Mouse (Mus musculus): ENCODE measurements around the gene Smc4. TPM values are rescaled to one million over a fixed set of nuclear protein-coding genes. Genes with fewer than 3 reads are reported as not detected.

Gene Smc4
- polyA plus RNA-seq, 1 experiment from 2014 or later = 107 TPM

DNA sequence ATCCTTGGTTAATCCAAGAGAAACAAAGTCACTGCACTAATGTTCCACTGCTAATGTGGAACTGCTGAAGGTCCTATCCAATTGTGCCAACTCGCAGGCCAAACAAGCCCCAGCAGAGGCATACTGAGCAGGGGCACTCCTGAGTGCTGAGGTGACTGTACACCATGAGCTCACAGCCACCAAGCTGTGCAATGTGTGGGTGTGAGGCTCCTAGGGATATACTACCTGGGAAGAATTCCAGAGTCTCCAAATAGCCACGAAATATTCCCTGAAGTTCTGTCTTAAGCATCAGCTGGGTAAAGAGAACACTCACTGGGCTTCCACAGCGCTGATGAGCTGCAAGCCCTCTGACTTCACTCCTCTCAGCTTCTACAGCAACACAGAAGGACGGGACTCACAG lies 43.1 kb downstream of the Smc4 start:
- DNase-seq (ENCODE audit: low spot score) = no peak
- Histone ChIP-seq H3K4me3 (replicated peaks; ENCODE audit: low read depth, low read length) (no peak overlapping the region), H3K4me2 (ENCODE audit: low read length) (no peak overlapping the region), H3K27me3 (ENCODE audit: insufficient read depth, low read length) (no peaks in the 10 kb centered on the region), H3K36me3 (ENCODE audit: insufficient read depth, low read length) (no peaks in the 10 kb centered on the region), H3K27ac (no peak overlapping the region), H3K4me1 (replicated peaks; ENCODE audit: insufficient read depth, low read length) (no peaks in the 10 kb centered on the region), H3K9ac (ENCODE audit: low read depth, low read length) (no peak overlapping the region), H3K9me3 (replicated peaks; ENCODE audit: low read length) (no peaks in the 10 kb centered on the region)
- 84% methylated on average over 4 of the region's 4 CpGs for WGBS
- ATAC-seq (replicated peaks; ENCODE audit: low FRiP score, low read depth) = no peak
- TF ChIP-seq CTCF (IDR thresholded peaks at IDR 0.05; ENCODE audit: low read depth) = no peak

DNA sequence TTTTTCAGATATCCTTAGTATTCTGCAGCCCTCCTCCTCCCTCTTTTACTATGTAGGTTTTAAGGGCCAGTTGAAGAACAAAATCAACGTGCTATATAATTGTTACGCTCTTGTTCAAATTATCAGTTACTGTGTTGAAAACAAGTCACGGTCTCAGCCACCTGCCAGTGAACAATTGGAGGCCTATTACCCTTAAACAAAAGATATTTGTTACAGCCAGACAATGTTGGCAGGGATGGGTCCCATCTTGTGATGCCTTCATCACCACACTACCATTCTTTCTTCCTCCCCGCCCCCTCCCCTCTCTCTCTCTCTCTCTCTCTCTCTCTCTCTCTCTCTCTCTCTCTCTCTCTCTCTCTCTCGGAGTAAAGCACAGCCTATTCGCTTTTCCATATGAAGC lies 44.5 kb downstream of the Smc4 start:
- DNase-seq (ENCODE audit: low spot score) (no peak), ATAC-seq (replicated peaks; ENCODE audit: low FRiP score, low read depth) (no peak)
- Histone ChIP-seq H3K4me1 (replicated peaks; ENCODE audit: insufficient read depth, low read length) (no peaks in the 10 kb centered on the region), H3K9ac (ENCODE audit: low read depth, low read length) (no peak overlapping the region), H3K9me3 (replicated peaks; ENCODE audit: low read length) (no peaks in the 10 kb centered on the region), H3K4me2 (ENCODE audit: low read length) (no peak overlapping the region), H3K27ac (no peak overlapping the region), H3K27me3 (ENCODE audit: insufficient read depth, low read length) (no peaks in the 10 kb centered on the region), H3K4me3 (replicated peaks; ENCODE audit: low read depth, low read length) (no peak overlapping the region), H3K36me3 (ENCODE audit: insufficient read depth, low read length) (no peaks in the 10 kb centered on the region)
- WGBS = 85% methylated on average over 6 of the region's 6 CpGs
- TF ChIP-seq CTCF (IDR thresholded peaks at IDR 0.05; ENCODE audit: low read depth) = no peak

DNA sequence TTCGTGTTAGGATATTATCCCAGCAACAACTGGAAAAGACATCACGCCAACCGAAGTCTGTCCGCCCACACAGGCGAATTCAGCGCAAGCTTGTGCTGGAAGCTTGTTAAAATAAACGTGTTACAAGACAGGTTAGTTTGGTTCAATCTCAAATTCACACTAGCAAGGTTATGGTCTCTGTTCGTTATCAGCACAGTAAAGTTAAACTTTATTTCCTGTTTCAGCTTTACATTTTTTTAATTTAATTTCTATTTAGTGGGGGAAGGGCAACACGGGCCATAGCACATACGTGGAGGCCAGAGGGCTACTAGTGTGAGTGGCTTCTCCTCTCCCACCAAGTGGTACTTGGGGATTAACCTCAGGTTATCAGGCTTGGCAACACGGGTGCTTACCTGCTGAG lies 47.4 kb downstream of the Smc4 start:
- Histone ChIP-seq H3K36me3 (ENCODE audit: insufficient read depth, low read length) (no peaks in the 10 kb centered on the region), H3K4me2 (ENCODE audit: low read length) (no peak overlapping the region), H3K9ac (ENCODE audit: low read depth, low read length) (no peak overlapping the region), H3K27ac (no peak overlapping the region), H3K4me1 (replicated peaks; ENCODE audit: insufficient read depth, low read length) (no peaks in the 10 kb centered on the region), H3K9me3 (replicated peaks; ENCODE audit: low read length) (no peaks in the 10 kb centered on the region), H3K27me3 (ENCODE audit: insufficient read depth, low read length) (no peaks in the 10 kb centered on the region), H3K4me3 (replicated peaks; ENCODE audit: low read depth, low read length) (no peak overlapping the region)
- 85% methylated on average over 11 of the region's 11 CpGs for WGBS
- ATAC-seq (replicated peaks; ENCODE audit: low FRiP score, low read depth) = no peak
- DNase-seq (ENCODE audit: low spot score) = no peak
- TF ChIP-seq CTCF (IDR thresholded peaks at IDR 0.05; ENCODE audit: low read depth) = no peak

DNA sequence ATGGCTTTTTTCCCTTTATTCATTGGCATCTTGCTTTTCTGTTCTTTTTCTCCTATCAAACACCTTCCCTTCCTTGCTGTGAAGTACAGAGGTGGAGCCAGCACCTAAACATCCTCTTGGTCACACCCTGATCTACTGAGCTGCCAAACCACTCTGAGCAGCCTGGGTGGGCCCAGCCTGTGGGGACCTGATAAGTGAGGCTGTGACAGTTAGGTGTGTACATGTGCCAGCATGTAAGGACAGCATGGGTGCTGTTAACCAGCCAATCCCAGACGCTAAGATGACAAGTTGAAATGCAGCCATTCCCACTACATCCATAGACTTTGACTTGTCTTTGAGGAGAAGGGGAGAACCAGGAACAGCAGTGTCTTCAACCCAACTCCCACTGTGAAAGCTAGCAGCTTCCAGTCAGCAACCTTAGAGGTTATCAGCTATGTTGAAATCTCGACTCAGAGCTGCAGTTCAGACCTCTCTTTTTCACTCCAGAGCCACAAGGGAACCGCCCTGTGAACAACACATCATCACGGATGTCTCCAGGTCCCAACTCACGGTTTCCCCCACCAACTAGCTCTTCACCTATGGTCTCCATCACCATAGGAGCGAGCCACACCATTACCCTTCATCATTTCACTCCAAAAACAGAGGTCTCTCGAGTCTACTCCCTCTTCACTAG lies 50.4 kb downstream of the Smc4 start:
- no peak overlapping the region for H3K4me3 ChIP-seq (replicated peaks; ENCODE audit: low read depth, low read length)
- WGBS = 83% methylated on average over 7 of the region's 7 CpGs
- no peak overlapping the region for H3K4me2 ChIP-seq (ENCODE audit: low read length)
- ATAC-seq (replicated peaks; ENCODE audit: low FRiP score, low read depth) = no peak
- no peak overlapping the region for H3K27ac ChIP-seq
- H3K9me3 ChIP-seq (replicated peaks; ENCODE audit: low read length) = no peaks in the 10 kb centered on the region
- no peak overlapping the region for H3K9ac ChIP-seq (ENCODE audit: low read depth, low read length)
- H3K36me3 ChIP-seq (ENCODE audit: insufficient read depth, low read length) = no peaks in the 10 kb centered on the region
- no peaks in the 10 kb centered on the region for H3K4me1 ChIP-seq (replicated peaks; ENCODE audit: insufficient read depth, low read length)
- no peaks in the 10 kb centered on the region for H3K27me3 ChIP-seq (ENCODE audit: insufficient read depth, low read length)
- DNase-seq (ENCODE audit: low spot score) = no peak
- no peak for TF ChIP-seq CTCF (IDR thresholded peaks at IDR 0.05; ENCODE audit: low read depth)

DNA sequence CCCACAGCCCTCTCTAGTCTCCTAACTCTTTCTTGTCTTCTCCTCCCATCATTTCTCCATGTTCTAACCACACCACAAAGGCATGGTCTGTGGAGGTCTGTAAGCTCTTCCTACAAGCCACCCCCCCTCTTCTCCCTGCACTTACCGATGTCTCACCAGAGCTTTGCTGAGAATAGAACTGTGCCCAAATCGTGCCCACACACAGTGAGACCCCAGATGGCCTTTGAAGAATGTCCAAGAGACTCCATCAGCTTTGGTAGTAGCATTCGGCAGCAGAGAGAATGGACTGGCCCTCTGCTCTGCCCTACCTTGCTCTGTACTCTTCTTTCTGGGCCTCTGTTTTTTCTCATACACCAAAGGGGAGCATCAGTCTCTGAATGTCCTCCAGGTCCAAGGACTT lies 51.3 kb downstream of the Smc4 start:
- Histone ChIP-seq H3K27ac (no peak overlapping the region), H3K9me3 (replicated peaks; ENCODE audit: low read length) (no peaks in the 10 kb centered on the region), H3K4me2 (ENCODE audit: low read length) (no peak overlapping the region), H3K9ac (ENCODE audit: low read depth, low read length) (no peak overlapping the region), H3K4me1 (replicated peaks; ENCODE audit: insufficient read depth, low read length) (no peaks in the 10 kb centered on the region), H3K4me3 (replicated peaks; ENCODE audit: low read depth, low read length) (no peak overlapping the region), H3K27me3 (ENCODE audit: insufficient read depth, low read length) (no peaks in the 10 kb centered on the region), H3K36me3 (ENCODE audit: insufficient read depth, low read length) (no peaks in the 10 kb centered on the region)
- ATAC-seq (replicated peaks; ENCODE audit: low FRiP score, low read depth) (no peak), DNase-seq (ENCODE audit: low spot score) (no peak)
- 83% methylated on average over 3 of the region's 3 CpGs for WGBS
- no peak for TF ChIP-seq CTCF (IDR thresholded peaks at IDR 0.05; ENCODE audit: low read depth)

DNA sequence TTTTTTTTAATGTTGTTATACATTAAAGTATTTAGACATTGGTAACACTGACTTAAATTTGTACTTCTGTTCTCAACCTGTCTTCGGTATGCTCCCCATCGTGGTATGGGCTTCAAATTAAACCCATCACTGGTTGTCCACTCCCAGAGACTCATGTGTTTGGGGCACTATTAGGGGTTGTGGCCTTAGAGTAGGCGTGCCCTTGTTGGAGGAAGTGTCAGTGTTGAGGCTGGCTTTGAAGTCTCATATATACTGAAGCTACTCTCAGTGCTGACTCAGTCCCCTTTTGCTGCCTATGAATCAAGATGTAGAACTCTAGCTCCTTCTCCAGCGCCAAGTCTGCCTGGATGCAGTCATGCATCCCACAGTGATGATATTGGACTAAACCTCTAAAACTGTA lies 56.1 kb downstream of the Smc4 start:
- DNase-seq (ENCODE audit: low spot score) = no peak
- no peaks in the 10 kb centered on the region for H3K4me1 ChIP-seq (replicated peaks; ENCODE audit: insufficient read depth, low read length)
- H3K27ac ChIP-seq = no peak overlapping the region
- no peak overlapping the region for H3K4me3 ChIP-seq (replicated peaks; ENCODE audit: low read depth, low read length)
- no peak for ATAC-seq (replicated peaks; ENCODE audit: low FRiP score, low read depth)
- H3K27me3 ChIP-seq (ENCODE audit: insufficient read depth, low read length) = no peaks in the 10 kb centered on the region
- H3K36me3 ChIP-seq (ENCODE audit: insufficient read depth, low read length) = no peaks in the 10 kb centered on the region
- no peak overlapping the region for H3K9ac ChIP-seq (ENCODE audit: low read depth, low read length)
- no peaks in the 10 kb centered on the region for H3K9me3 ChIP-seq (replicated peaks; ENCODE audit: low read length)
- 93% methylated on average over 4 of the region's 4 CpGs for WGBS
- H3K4me2 ChIP-seq (ENCODE audit: low read length) = no peak overlapping the region
- no peak for TF ChIP-seq CTCF (IDR thresholded peaks at IDR 0.05; ENCODE audit: low read depth)

DNA sequence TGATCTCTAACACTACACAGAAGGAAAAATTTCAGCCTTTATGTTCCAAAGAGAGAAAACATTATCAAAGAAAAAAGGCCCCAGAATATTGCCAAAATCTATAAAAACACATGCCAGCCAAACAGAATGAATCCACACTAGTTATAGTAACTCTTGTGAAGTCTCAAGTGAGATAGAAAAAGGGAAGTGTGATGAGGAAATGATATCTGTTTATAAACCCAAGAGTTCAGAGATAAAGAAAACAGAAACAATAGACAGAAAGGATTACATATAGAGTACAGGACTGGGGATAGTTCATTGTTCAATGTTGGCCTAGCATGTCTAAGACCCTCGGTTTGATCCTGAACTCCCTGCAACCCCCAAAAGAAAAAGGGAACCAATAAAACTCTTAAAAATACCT lies 58.2 kb downstream of the Smc4 start:
- H3K4me3 ChIP-seq (replicated peaks; ENCODE audit: low read depth, low read length) = no peak overlapping the region
- ATAC-seq (replicated peaks; ENCODE audit: low FRiP score, low read depth) (no peak), DNase-seq (ENCODE audit: low spot score) (no peak)

More for the DNA sequence above, 58.2 kb downstream of the Smc4 start:
- H3K27ac ChIP-seq = no peak overlapping the region
- no peak overlapping the region for H3K9ac ChIP-seq (ENCODE audit: low read depth, low read length)
- 89% methylated on average over 1 of the region's 1 CpGs for WGBS
- H3K36me3 ChIP-seq (ENCODE audit: insufficient read depth, low read length) = no peaks in the 10 kb centered on the region
- H3K9me3 ChIP-seq (replicated peaks; ENCODE audit: low read length) = no peaks in the 10 kb centered on the region
- no peaks in the 10 kb centered on the region for H3K27me3 ChIP-seq (ENCODE audit: insufficient read depth, low read length)
- H3K4me2 ChIP-seq (ENCODE audit: low read length) = no peak overlapping the region
- no peak for TF ChIP-seq CTCF (IDR thresholded peaks at IDR 0.05; ENCODE audit: low read depth)
- H3K4me1 ChIP-seq (replicated peaks; ENCODE audit: insufficient read depth, low read length) = no peaks in the 10 kb centered on the region
